Mouse (Mus musculus): ENCODE results near the gene Cnot6l.

DNA sequence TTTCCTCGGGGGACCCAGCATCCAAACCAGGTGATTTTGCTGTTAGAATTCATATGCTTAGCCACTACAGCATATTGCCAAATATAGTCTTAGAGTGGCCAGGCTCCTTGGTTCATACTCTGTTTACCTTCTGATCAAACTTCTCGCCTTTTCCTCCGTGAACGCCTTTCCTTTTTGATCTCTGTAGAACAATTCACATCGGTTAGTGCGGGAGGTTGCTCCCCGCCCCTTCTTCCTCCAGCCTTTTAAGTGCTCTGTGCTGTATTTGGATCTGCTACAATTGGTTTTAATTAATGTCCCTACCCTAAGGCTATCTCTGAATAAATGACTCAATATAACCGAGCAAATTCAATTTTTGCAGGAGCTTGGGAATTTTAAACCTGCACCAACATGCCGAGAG lies 12.2 kb upstream of the Cnot6l start:
- TF ChIP-seq POLR2A (IDR thresholded peaks at IDR 0.05; ENCODE audit: insufficient read depth, low read depth, low read length) = no peak
- no peak for TF ChIP-seq CTCF (IDR thresholded peaks at IDR 0.05; ENCODE audit: insufficient read depth, low read depth, low read length)
